Mouse (Mus musculus) neutrophil, adult 65 days (primary cell): ENCODE data around the gene Syna. TPM values are rescaled to one million over a fixed set of nuclear protein-coding genes. Genes with fewer than 3 reads are reported as not detected.

Experiments used
- total RNA-seq: library from RNA; stranded (reverse); gene quantifications from 2 replicates; pipeline ENCODE4 v1.2.4, GENCODE M21; 2023

Syna gene
- not detected in 2 replicates for total RNA-seq

DNA sequence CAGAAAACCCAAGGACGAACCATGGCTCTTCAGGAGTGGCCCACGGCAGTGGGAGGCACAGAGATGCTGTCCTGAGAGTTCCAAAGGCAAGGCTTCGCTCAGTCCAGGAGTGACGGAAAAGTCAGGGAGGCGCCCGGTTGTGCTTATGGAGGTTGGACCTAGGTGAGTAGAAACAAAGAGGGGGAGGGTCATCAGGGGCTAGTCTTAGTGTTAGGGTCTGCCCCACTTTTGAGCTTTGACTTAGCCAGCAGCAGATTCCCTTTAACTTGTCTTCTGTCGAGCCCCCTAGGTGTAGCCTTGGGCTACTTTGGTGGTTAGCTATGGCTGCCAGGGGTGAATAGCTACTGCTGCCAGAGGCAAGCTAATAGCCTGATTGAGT is at the start of gene Syna:
Gene Syna (minus strand): TSS at position 101 of the 379 bp plus-strand sequence.

DNA sequence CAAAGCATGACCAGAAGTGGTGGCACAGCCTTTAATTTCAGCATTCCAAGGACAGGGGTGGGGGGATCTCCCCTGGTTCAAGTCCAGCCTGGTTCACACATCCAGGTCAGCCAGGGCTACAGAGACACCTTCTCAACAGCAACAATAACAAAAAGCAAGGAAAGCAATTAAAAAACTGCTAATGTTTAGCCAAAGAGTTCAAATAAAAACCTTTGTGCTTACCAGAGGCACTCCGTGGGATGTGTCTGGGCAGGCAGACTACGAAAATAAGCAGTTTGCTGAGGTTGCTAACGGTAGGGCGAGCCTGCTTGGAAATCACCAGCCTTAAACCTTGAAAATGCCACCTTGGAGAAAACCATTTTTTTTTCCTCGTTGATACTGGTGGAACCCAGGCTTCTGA is 21.2 kb upstream of the Syna start, which contains the start of gene Rfc2:
Gene Rfc2 (plus strand): TSS at position 221 of the 400 bp plus-strand sequence.

DNA sequence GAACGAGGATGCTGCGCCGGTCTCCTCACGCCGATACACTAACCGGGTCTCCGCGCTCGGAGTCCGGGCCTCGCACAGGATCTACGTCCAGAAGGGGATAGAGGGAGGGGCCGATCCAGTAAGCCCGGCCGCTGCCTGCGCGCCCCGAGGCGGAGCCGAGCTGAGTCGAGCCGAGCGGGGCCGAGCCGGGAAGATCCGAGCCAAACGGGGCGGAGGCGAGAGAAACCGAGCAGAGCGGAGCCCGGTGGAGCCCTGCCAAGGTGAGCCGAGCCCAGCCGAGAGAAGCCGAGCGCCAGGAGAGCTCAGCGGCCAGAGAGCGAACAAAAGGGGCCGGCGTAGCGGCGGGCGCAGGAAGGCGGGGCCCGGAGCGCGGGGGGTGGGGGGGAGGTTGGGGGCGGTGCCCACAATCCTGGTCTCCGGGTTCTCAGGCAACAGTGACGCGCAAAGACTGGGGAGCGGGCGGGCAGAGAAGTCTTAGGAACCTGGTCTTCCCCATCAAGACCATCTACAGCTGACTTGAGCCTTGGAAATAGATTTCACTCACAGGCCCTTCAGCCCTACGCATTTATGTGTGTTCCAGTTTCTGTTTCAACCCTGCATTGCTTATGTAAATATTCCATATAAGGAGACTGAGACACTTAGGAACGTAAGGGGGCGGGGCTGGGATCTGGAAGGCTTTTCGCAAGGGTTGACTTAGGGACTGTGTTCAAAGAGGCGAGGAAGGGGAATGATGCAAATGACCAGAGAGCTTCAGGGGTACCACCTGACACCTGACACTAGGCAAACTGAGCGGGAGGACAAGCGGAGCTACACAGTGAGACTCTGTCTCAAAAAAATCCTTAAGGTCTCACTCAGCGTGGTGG is 7.6 kb downstream of the Syna start, which contains the start of gene Clip2:
Gene Clip2 (minus strand): TSS at position 325 of the 863 bp plus-strand sequence.

Other genes with a start within 250 kb of the Syna start
- gene Gtf2i, start 245.4 kb downstream of the Syna start, total RNA-seq = 23.2 and 36.8 TPM in 2 replicates
- gene Gtf2ird1, start 103.5 kb downstream of the Syna start, total RNA-seq = 12.9 and 14.2 TPM in 2 replicates
- gene Clip2, start 7.7 kb downstream of the Syna start, total RNA-seq = 11.1 and 13.2 TPM in 2 replicates
- gene Rfc2, start 21.2 kb upstream of the Syna start, total RNA-seq = 78.7 and 93.9 TPM in 2 replicates
- 35.3 and 50.4 TPM in 2 replicates for gene Lat2, start 54.9 kb upstream of the Syna start, total RNA-seq
- gene Eif4h, start 79.3 kb upstream of the Syna start, total RNA-seq = 209 and 274 TPM in 2 replicates
- 6.8 and 8.5 TPM in 2 replicates for gene Limk1, start 128.4 kb upstream of the Syna start, total RNA-seq
- not detected in 2 replicates for gene Eln, start 187.2 kb upstream of the Syna start, total RNA-seq